Comparison of ENCODE assay signal across 26 mouse cellular contexts in the genomic region with DNA sequence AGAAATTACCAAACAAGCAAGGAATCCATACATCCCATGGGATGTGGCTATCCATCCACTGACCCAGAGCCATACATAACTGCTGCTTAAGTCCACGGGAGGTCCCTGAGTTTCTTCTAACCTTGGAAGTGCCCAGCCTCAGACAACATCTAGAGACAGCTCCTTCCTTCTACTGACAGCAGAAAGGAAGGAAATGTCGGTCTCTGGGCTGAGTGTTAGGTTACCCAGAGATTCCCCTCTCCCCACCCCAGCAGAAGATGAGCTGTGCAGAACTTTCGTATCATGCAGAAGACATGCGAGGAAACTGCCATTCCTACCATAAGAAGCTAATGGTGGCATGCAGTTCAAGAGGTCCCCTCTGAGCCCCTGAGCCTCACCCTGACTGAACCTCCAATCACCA.
"Had no signal": no experiment of that assay in that cellular context is flagged by ENCODE, and none has a peak within 500 bp of the region (broad histone marks: within the 10 kb centered on the region; RNA-seq: fewer than 3 reads in every experiment).

No protein-coding gene starts in this region.

- H3K27me3 ChIP-seq: heart, embryonic 12.5 days; hindbrain, embryonic 12.5 days; limb, embryonic 12.5 days; liver, embryonic 13.5 days; liver, embryonic 15.5 days had no signal

- H3K36me3 ChIP-seq: heart, embryonic 10.5 days; heart, embryonic 12.5 days; hindbrain, embryonic 10.5 days; hindbrain, embryonic 12.5 days; limb, embryonic 12.5 days; liver, embryonic 13.5 days; liver, embryonic 15.5 days had no signal

- H3K9me3 ChIP-seq: heart, embryonic 10.5 days; heart, embryonic 12.5 days; hindbrain, embryonic 10.5 days; hindbrain, embryonic 12.5 days; limb, embryonic 12.5 days; liver, embryonic 13.5 days; liver, embryonic 15.5 days had no signal

- H3K4me3 ChIP-seq: gastrocnemius, adult 2 months; heart, embryonic 10.5 days; heart, embryonic 12.5 days; hindbrain, embryonic 10.5 days; hindbrain, embryonic 12.5 days; left cerebral cortex, adult 2 months; limb, embryonic 12.5 days; liver, embryonic 13.5 days; liver, embryonic 15.5 days had no signal

- H3K4me1 ChIP-seq: heart, embryonic 10.5 days; heart, embryonic 12.5 days; hindbrain, embryonic 10.5 days; hindbrain, embryonic 12.5 days; limb, embryonic 12.5 days; liver, embryonic 13.5 days; liver, embryonic 15.5 days had no signal

- H3K27ac ChIP-seq: gastrocnemius, adult 2 months; heart, embryonic 10.5 days; hindbrain, embryonic 10.5 days; hindbrain, embryonic 12.5 days; hindbrain, embryonic 14.5 days; left cerebral cortex, adult 2 months; limb, embryonic 12.5 days; liver, embryonic 13.5 days; liver, embryonic 15.5 days had no signal

- ATAC-seq: hindbrain, embryonic 16.5 days; inflammation-experienced regulatory T-cells, adult 6 months; intestine, postnatal 0 days had no signal

- DNase-seq: gastrocnemius, adult 2 months; gastrocnemius, postnatal 14 days; gastrocnemius, postnatal 36 days; heart, adult 18-20 months; heart, postnatal 10 days; heart, postnatal 4 days; kidney, adult 18-20 months; kidney, adult 8-10 months; kidney, postnatal 10 days; kidney, postnatal 25 days; kidney, postnatal 4 days; layer of hippocampus, adult 9-11 months; left cerebral cortex, postnatal 4 days; liver; liver, embryonic 13.5 days had no signal
